Mouse (Mus musculus) CD8-positive naive resting alpha-beta T cell, adult 57 days (primary cell): ENCODE results near the gene Dlgap5. TPM values are rescaled to one million over a fixed set of nuclear protein-coding genes. Genes with fewer than 3 reads are reported as not detected.

Experiments used
- total RNA-seq: library from RNA; stranded (reverse); gene quantifications from one replicate; pipeline ENCODE4 v1.2.4, GENCODE M21; 2023

Dlgap5 gene
- 8.7 TPM for total RNA-seq

GRCm38 (mm10) chr14:47417775-47418665 lies at the start of gene Dlgap5:
Gene Dlgap5 (minus strand): TSS chr14:47418407.

GRCm38 (mm10) chr14:47450121-47450520 lies 31.9 kb upstream of the Dlgap5 start, which contains the start of gene Fbxo34:
Gene Fbxo34 (plus strand): TSS chr14:47450421.

GRCm38 (mm10) chr14:47367461-47367860 lies 50.7 kb downstream of the Dlgap5 start, which contains the start of gene Lgals3:
Gene Lgals3 (plus strand): TSS chr14:47367751.

Other genes starting within 250 kb of the Dlgap5 start
- 88.1 TPM for gene Gch1, start 229.0 kb downstream of the Dlgap5 start, total RNA-seq
- gene Wdhd1, start 141.6 kb downstream of the Dlgap5 start, total RNA-seq, result 17.2 TPM
- 23.1 TPM for gene Socs4, start 141.5 kb downstream of the Dlgap5 start, total RNA-seq
- gene Mapk1ip1l, start 120.1 kb downstream of the Dlgap5 start, total RNA-seq, result 164 TPM
- 4.2 TPM for gene Lgals3, start 50.7 kb downstream of the Dlgap5 start, total RNA-seq
- gene Fbxo34, start 32.0 kb upstream of the Dlgap5 start, total RNA-seq, result 15.1 TPM
- gene Atg14, start 152.2 kb upstream of the Dlgap5 start, total RNA-seq, result 21.6 TPM
- 67.8 TPM for gene Ktn1, start 230.0 kb upstream of the Dlgap5 start, total RNA-seq